Mouse (Mus musculus) cerebellum, adult 2 months (tissue): ENCODE data around the gene Abcb7. TPM values are rescaled to one million over a fixed set of nuclear protein-coding genes. Genes with fewer than 3 reads are reported as not detected.
A peak's percentile ranks its signal among the peaks of the same experiment; 100 is the strongest.
"Not testable (repeated sequence)": the region's sequence is repeated elsewhere in the genome, so short reads cannot be mapped to it uniquely, and the experiment has no call there.

Experiments used
- DNase-seq, 2 experiments: peaks; one replicate each; pipeline ENCODE4 v3.0.0; 2021
- H3K27ac ChIP-seq: fragments of 200-500 bp; 2 replicates; pipeline ENCODE4 v1.5.1; 2012; ENCODE audit warnings: low read length, control low read depth, inconsistent platforms; ENCODE audit not compliant: insufficient read depth
- H3K27me3 ChIP-seq: fragments of 200-500 bp; 2 replicates; pipeline ENCODE4 v1.6.1; 2012; ENCODE audit warnings: inconsistent platforms, mild to moderate bottlenecking, low read length, moderate library complexity; ENCODE audit not compliant: control insufficient read depth, insufficient read depth
- H3K4me1 ChIP-seq: fragments of 200-500 bp; 2 replicates; pipeline ENCODE4 v1.6.1; 2011; ENCODE audit warnings: low read length; ENCODE audit not compliant: control insufficient read depth, insufficient read depth
- H3K4me3 ChIP-seq: fragments of 200-500 bp; replicated peaks from 2 replicates; pipeline ENCODE3; 2011; ENCODE audit warnings: mild to moderate bottlenecking, low read depth, low read length, control low read depth; ENCODE audit not compliant: insufficient read depth
- CTCF ChIP-seq: fragments of 200-500 bp; IDR thresholded peaks from 2 replicates; pipeline ENCODE4 v1.5.1; 2011; ENCODE audit warnings: low read depth, mild to moderate bottlenecking, control low read depth, low read length, moderate library complexity, borderline replicate concordance; ENCODE audit not compliant: insufficient read depth
- POLR2A ChIP-seq: fragments of 200-500 bp; IDR thresholded peaks from 2 replicates; pipeline ENCODE4 v1.6.1; 2011; ENCODE audit warnings: low read length, control low read depth, borderline replicate concordance; ENCODE audit not compliant: insufficient read depth
- WGBS: fragments of 180-500 bp; shearing (Covaris S2); methylation state at CpG from one replicate; pipeline ENCODE4 v1.1.7; 2018; 5-methylcytosine and 5-hydroxymethylcytosine counted together
- polyA plus RNA-seq: library from polyadenylated mRNA; depleted of rRNA; stranded (reverse); fragments of >200 nt; gene quantifications from 2 replicates; pipeline ENCODE4 v1.2.3, GENCODE M21; 2012

Gene Abcb7
- polyA plus RNA-seq, 1 experiment: 15.5 TPM

GRCm38 (mm10) chrX:104401134-104401533, 12.5 kb downstream of the Abcb7 start:
- 95% methylated on average over 1 of the region's 1 CpGs for WGBS
- no peaks in the 10 kb centered on the region for H3K27me3 ChIP-seq
- no peak overlapping the region for H3K4me3 ChIP-seq
- no peak for TF ChIP-seq POLR2A
- TF ChIP-seq CTCF: no peak
- H3K27ac ChIP-seq: no peak overlapping the region
- no peaks in the 10 kb centered on the region for H3K4me1 ChIP-seq
- DNase-seq: no peak

GRCm38 (mm10) chrX:104397526-104397925, 16.1 kb downstream of the Abcb7 start:
- Histone ChIP-seq H3K4me1 (no peaks in the 10 kb centered on the region), H3K27me3 (no peaks in the 10 kb centered on the region), H3K27ac (no peak overlapping the region), H3K4me3 (no peak overlapping the region)
- 90% methylated on average over 1 of the region's 1 CpGs for WGBS
- no peak for TF ChIP-seq CTCF
- TF ChIP-seq POLR2A: no peak
- DNase-seq: no peak

- H3K27ac ChIP-seq: no peak overlapping the region
- H3K4me1 ChIP-seq: no peaks in the 10 kb centered on the region
- TF ChIP-seq CTCF (no peak), POLR2A (no peak)
- no peaks in the 10 kb centered on the region for H3K27me3 ChIP-seq
- H3K4me3 ChIP-seq: no peak overlapping the region
- no peak for DNase-seq
Observed at GRCm38 (mm10) chrX:104359686-104360085, 54.0 kb downstream of the Abcb7 start.

GRCm38 (mm10) chrX:104355842-104356241, 57.8 kb downstream of the Abcb7 start:
- TF ChIP-seq POLR2A (no peak), CTCF (no peak)
- no peaks in the 10 kb centered on the region for H3K4me1 ChIP-seq
- H3K27me3 ChIP-seq: no peaks in the 10 kb centered on the region
- H3K27ac ChIP-seq: no peak overlapping the region
- 27% methylated on average over 1 of the region's 1 CpGs for WGBS
- no peak for DNase-seq
- H3K4me3 ChIP-seq: no peak overlapping the region

GRCm38 (mm10) chrX:104348146-104348545, 65.5 kb downstream of the Abcb7 start:
- WGBS: 90% methylated on average over 25 of the region's 31 CpGs
- not testable (repeated sequence) for H3K4me1 ChIP-seq, H3K4me3 ChIP-seq, H3K27me3 ChIP-seq, H3K27ac ChIP-seq
- peak; percentile 31 to 53 for DNase-seq

- no peak overlapping the region for H3K4me3 ChIP-seq
- no peak for TF ChIP-seq CTCF
- TF ChIP-seq POLR2A: no peak
- H3K4me1 ChIP-seq: no peaks in the 10 kb centered on the region
- no peaks in the 10 kb centered on the region for H3K27me3 ChIP-seq
- no peak for DNase-seq
- no peak overlapping the region for H3K27ac ChIP-seq
Observed at GRCm38 (mm10) chrX:104291721-104292120, 121.9 kb downstream of the Abcb7 start.

- H3K4me1 ChIP-seq: no peaks in the 10 kb centered on the region
- no peak overlapping the region for H3K4me3 ChIP-seq
- TF ChIP-seq CTCF (no peak), POLR2A (no peak)
- no peak overlapping the region for H3K27ac ChIP-seq
- 94% methylated on average over 1 of the region's 1 CpGs for WGBS
- DNase-seq: no peak
- H3K27me3 ChIP-seq: no peaks in the 10 kb centered on the region
Observed at GRCm38 (mm10) chrX:104279828-104280227, 133.8 kb downstream of the Abcb7 start.

GRCm38 (mm10) chrX:104264371-104264770, 149.3 kb downstream of the Abcb7 start:
- no peak overlapping the region for H3K27ac ChIP-seq
- 77% methylated on average over 2 of the region's 2 CpGs for WGBS
- no peak for TF ChIP-seq CTCF
- no peak for TF ChIP-seq POLR2A

GRCm38 (mm10) chrX:104262468-104262867, 151.2 kb downstream of the Abcb7 start:
- DNase-seq: no peak
- no peaks in the 10 kb centered on the region for H3K27me3 ChIP-seq
- H3K4me3 ChIP-seq: no peak overlapping the region
- no peaks in the 10 kb centered on the region for H3K4me1 ChIP-seq
- H3K27ac ChIP-seq: no peak overlapping the region
- TF ChIP-seq POLR2A (no peak), CTCF (no peak)
- WGBS: 47% methylated on average over 1 of the region's 1 CpGs

More at GRCm38 (mm10) chrX:104264371-104264770, 149.3 kb downstream of the Abcb7 start:
- H3K4me3 ChIP-seq: no peak overlapping the region
- no peaks in the 10 kb centered on the region for H3K4me1 ChIP-seq
- no peak for DNase-seq
- H3K27me3 ChIP-seq: no peaks in the 10 kb centered on the region
